Mouse (Mus musculus) erythroblast, embryonic 14.5 days (primary cell): ENCODE data around the gene Pja2.

ENCODE experiments used
- GATA1 ChIP-seq: IDR thresholded peaks from 2 replicates; pipeline ENCODE4 v1.6.1; 2012; ENCODE audit warnings: low read length, inconsistent platforms, mixed read lengths
- TAL1 ChIP-seq: IDR thresholded peaks from 3 replicates; pipeline ENCODE4 v1.6.1; 2012; ENCODE audit warnings: low read length, inconsistent platforms, mixed read lengths

- no peak for TF ChIP-seq TAL1
- no peak for TF ChIP-seq GATA1
These were observed 57.2 kb downstream of the Pja2 start for GRCm38 (mm10) chr17:64274341-64275105.
